Mouse (Mus musculus): ENCODE data around the gene Pex7. TPM values are rescaled to one million over a fixed set of nuclear protein-coding genes. Genes with fewer than 3 reads are reported as not detected.

Pex7 gene
- total and polyA plus RNA-seq, 3 experiments: 15.8 to 22.1 TPM; not detected in 1

GRCm38 (mm10) chr10:19915301-19915700 is 7.8 kb upstream of the Pex7 start:
- peak; percentile 77 for DNase-seq (ENCODE audit: low read depth, low spot score)
- TF ChIP-seq HCFC1 (IDR thresholded peaks at IDR 0.05; ENCODE audit: low read depth, low read length) (peak; percentile 86), JUND (IDR thresholded peaks at IDR 0.05; ENCODE audit: low read depth, low read length) (no peak), ZMIZ1 (IDR thresholded peaks at IDR 0.05; ENCODE audit: low read depth, low read length) (no peak), TCF12 (IDR thresholded peaks at IDR 0.05; ENCODE audit: low read depth, low read length) (no peak), SIN3A (IDR thresholded peaks at IDR 0.05; ENCODE audit: low read length) (no peak), KAT2A (conservative IDR thresholded peaks at IDR 0.05; ENCODE audit: low read depth, low read length) (peak; percentile 35; the same call in 1 of the 2 replicates), EP300 (IDR thresholded peaks at IDR 0.05; ENCODE audit: low read depth in 1 of 2, low read length in 2 of 2) (no peak), SMC3 (IDR thresholded peaks at IDR 0.05; ENCODE audit: low read depth, low read length) (peak; percentile 48), CTCF (IDR thresholded peaks at IDR 0.05 in 2 of 3, conservative IDR thresholded peaks at IDR 0.05 in 1 of 3; ENCODE audit: control insufficient read depth in 1 of 3, insufficient read depth in 1 of 3, low read depth in 2 of 3, low read length in 3 of 3, poor library complexity in 1 of 3, severe bottlenecking in 1 of 3) (peak; percentile 34 to 62 (median 50)), MAZ (IDR thresholded peaks at IDR 0.05; ENCODE audit: low read depth, low read length) (no peak), BHLHE40 (IDR thresholded peaks at IDR 0.05; ENCODE audit: borderline replicate concordance, low read depth, low read length) (no peak), GATA1 (IDR thresholded peaks at IDR 0.05; ENCODE audit: low read depth, low read length) (peak; percentile 91), ETS1 (IDR thresholded peaks at IDR 0.05; ENCODE audit: low read depth, low read length) (peak; percentile 44; the same call in 1 of the 2 replicates), ZC3H11A (IDR thresholded peaks at IDR 0.05; ENCODE audit: low read depth, low read length) (peak; percentile 24; the same call in 1 of the 2 replicates), CHD2 (IDR thresholded peaks at IDR 0.05; ENCODE audit: low read length) (no peak), RAD21 (IDR thresholded peaks at IDR 0.05; ENCODE audit: low read depth, low read length) (peak; percentile 53), MAFK (IDR thresholded peaks at IDR 0.05; ENCODE audit: borderline replicate concordance, low read depth, low read length) (peak; percentile 99), TAL1 (IDR thresholded peaks at IDR 0.05; ENCODE audit: low read length) (no peak), ELF1 (IDR thresholded peaks at IDR 0.05; ENCODE audit: low read depth, low read length) (no peak), MXI1 (IDR thresholded peaks at IDR 0.05; ENCODE audit: low read depth, low read length) (no peak), CHD1 (IDR thresholded peaks at IDR 0.05; ENCODE audit: low read depth, low read length) (no peak), ZKSCAN1 (IDR thresholded peaks at IDR 0.05; ENCODE audit: low read depth, low read length) (no peak), ZNF384 (IDR thresholded peaks at IDR 0.05; ENCODE audit: low read depth, low read length) (no peak), NRF1 (IDR thresholded peaks at IDR 0.05; ENCODE audit: insufficient read depth, low read depth, low read length, poor library complexity, severe bottlenecking) (peak; percentile 36; the same call in 1 of the 2 replicates)
- Histone ChIP-seq H3K79me2 (ENCODE audit: control insufficient read depth, insufficient read depth, low read length, poor library complexity) (no peaks in the 10 kb centered on the region), H3K4me3 (ENCODE audit: control insufficient read depth in 1 of 2, insufficient read depth in 1 of 2, low read depth in 2 of 2, low read length in 2 of 2) (no peak overlapping the region), H3K4me1 (ENCODE audit: control insufficient read depth in 1 of 2, insufficient read depth in 2 of 2, low read length in 2 of 2) (no peaks in the 10 kb centered on the region; a peak in 1 of 4 replicates), H3K27ac (ENCODE audit: control insufficient read depth, low read depth, low read length) (no peak overlapping the region), H3K9me3 (replicated peaks; ENCODE audit: insufficient read depth, low read length) (no peaks in the 10 kb centered on the region), H3K9ac (ENCODE audit: control insufficient read depth, low read depth, low read length, poor library complexity, severe bottlenecking) (no peak overlapping the region), H3K27me3 (ENCODE audit: control insufficient read depth in 1 of 2, insufficient read depth in 2 of 2, low read length in 2 of 2) (no peaks in the 10 kb centered on the region; a peak in 3 of 4 replicates), H3K36me3 (ENCODE audit: control insufficient read depth in 1 of 2, insufficient read depth in 2 of 2, low read length in 2 of 2) (no peaks in the 10 kb centered on the region)
